Mouse (Mus musculus) monocyte, adult 59 days (primary cell): ENCODE measurements around the gene H2-M10.4. TPM values are rescaled to one million over a fixed set of nuclear protein-coding genes. Genes with fewer than 3 reads are reported as not detected.

Experiments used
- total RNA-seq, 2 experiments: library from RNA; stranded (reverse); gene quantifications; one replicate each; pipeline ENCODE4 v1.2.4; 2023

The H2-M10.4 gene
- not detected for total RNA-seq

GRCm38 (mm10) chr17:36462234-36462633 lies at the start of gene H2-M10.4:
Gene H2-M10.4 (minus strand): TSS chr17:36462334.

Other genes with a start within 250 kb of the H2-M10.4 start
- gene Rpp21, start 204.3 kb downstream of the H2-M10.4 start, total RNA-seq, result 10 to 100 TPM; 49.5 to 53.5 TPM
- 10 to 100 TPM; 25.7 to 30.4 TPM for gene Trim39, start 190.1 kb downstream of the H2-M10.4 start, total RNA-seq
- gene H2-M10.2, start 175.8 kb downstream of the H2-M10.4 start, total RNA-seq, result not detected
- gene H2-M10.1, start 136.2 kb downstream of the H2-M10.4 start, total RNA-seq, result not detected
- not detected for gene H2-M10.3, start 93.9 kb downstream of the H2-M10.4 start, total RNA-seq
- gene H2-M11, start 84.7 kb upstream of the H2-M10.4 start, total RNA-seq, result not detected
- gene H2-M9, start 180.3 kb upstream of the H2-M10.4 start, total RNA-seq, result not detected
- gene H2-M1, start 209.9 kb upstream of the H2-M10.4 start, total RNA-seq, result not detected